Mouse (Mus musculus) liver, postnatal 0 days (tissue): ENCODE measurements at regions not wholly inside any gene's neighbourhood (a gene's known extent, or its start where the extent isn't known, plus 50 kb on each side); places are given as distances from the start of the nearest gene placed in this dataset.

Experiments
- CTCF ChIP-seq: sonication (generic); IDR thresholded peaks from 2 replicates; pipeline ENCODE4 v1.5.1; 2016; ENCODE audit warnings: antibody characterized with exemption, low read depth
- EP300 ChIP-seq: IDR thresholded peaks from 2 replicates; pipeline ENCODE4 v1.6.1; 2016; ENCODE audit warnings: antibody characterized with exemption, low read depth, mild to moderate bottlenecking

DNA sequence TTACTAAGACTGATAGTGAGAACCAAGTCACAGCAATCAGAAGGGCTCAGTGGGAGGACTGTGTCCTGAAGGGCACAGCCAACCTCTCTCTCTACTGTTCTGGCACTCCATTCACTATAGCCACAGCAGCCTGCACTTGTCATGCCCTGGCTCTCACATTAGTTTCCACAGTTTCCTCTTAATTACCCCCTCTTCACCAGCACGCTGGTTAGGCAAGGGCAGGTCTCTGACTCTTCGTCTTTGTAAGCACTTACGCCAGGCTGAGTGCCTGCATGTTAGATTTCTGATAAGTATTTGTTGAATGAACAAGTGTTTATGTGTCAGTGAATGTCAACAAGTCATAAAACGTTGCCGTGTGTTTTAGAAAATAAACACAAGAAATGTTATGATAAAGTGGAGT is 116.2 kb upstream of the Lrig1 start:
- no peak for TF ChIP-seq CTCF
- TF ChIP-seq EP300: no peak
